Mouse (Mus musculus): ENCODE measurements at regions not wholly inside any gene's neighbourhood (a gene's known extent, or its start where the extent isn't known, plus 50 kb on each side); places are given as distances from the start of the nearest gene placed in this dataset.

DNA sequence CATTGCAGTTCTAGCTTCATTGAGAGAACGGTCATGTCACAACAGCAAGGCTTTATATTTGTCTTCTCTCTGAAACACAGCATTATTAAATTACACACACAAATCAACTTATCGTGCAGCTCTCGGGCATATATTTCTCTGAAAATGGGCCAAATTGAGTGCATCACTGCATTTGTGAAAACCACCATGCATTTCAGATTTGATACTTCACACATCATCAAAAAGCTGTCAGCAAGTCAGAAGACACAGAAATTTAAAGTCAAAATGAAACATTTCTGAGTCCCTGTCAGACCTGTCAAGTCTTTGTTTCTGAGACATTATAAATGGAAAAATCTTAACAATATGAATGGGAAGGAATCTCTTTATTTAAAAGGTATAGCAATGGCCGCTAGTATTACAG, 215.3 kb downstream of the Mospd2 start:
- H3K4me3 ChIP-seq (ENCODE audit: control insufficient read depth in 1 of 2, insufficient read depth in 1 of 2, low read depth in 2 of 2, low read length in 2 of 2) = no peak overlapping the region
- no peak overlapping the region for H3K27ac ChIP-seq (ENCODE audit: control insufficient read depth, low read depth, low read length)
- H3K9me3 ChIP-seq (replicated peaks; ENCODE audit: insufficient read depth, low read length) = no peaks in the 10 kb centered on the region
- H3K36me3 ChIP-seq (ENCODE audit: control insufficient read depth in 1 of 2, insufficient read depth in 2 of 2, low read length in 2 of 2) = no peaks in the 10 kb centered on the region
- no peak overlapping the region for H3K9ac ChIP-seq (ENCODE audit: control insufficient read depth, low read depth, low read length, poor library complexity, severe bottlenecking)
- no peak for DNase-seq (ENCODE audit: low read depth, low spot score)
- no peaks in the 10 kb centered on the region for H3K4me1 ChIP-seq (ENCODE audit: control insufficient read depth in 1 of 2, insufficient read depth in 2 of 2, low read length in 2 of 2)
- H3K79me2 ChIP-seq (ENCODE audit: control insufficient read depth, insufficient read depth, low read length, poor library complexity) = no peaks in the 10 kb centered on the region
- TF ChIP-seq GATA1 (IDR thresholded peaks at IDR 0.05; ENCODE audit: low read depth, low read length) = no peak
- TF ChIP-seq JUND (IDR thresholded peaks at IDR 0.05; ENCODE audit: low read depth, low read length) = no peak
- TF ChIP-seq ZMIZ1 (IDR thresholded peaks at IDR 0.05; ENCODE audit: low read depth, low read length) = no peak
- no peak for TF ChIP-seq TBP (IDR thresholded peaks at IDR 0.05; ENCODE audit: low read depth, low read length)
- no peak for TF ChIP-seq ZKSCAN1 (IDR thresholded peaks at IDR 0.05; ENCODE audit: low read depth, low read length)
- no peak for TF ChIP-seq TAL1 (IDR thresholded peaks at IDR 0.05; ENCODE audit: low read length)
- no peak for TF ChIP-seq BHLHE40 (IDR thresholded peaks at IDR 0.05; ENCODE audit: borderline replicate concordance, low read depth, low read length)
- no peak for TF ChIP-seq GABPA (IDR thresholded peaks at IDR 0.05; ENCODE audit: low read depth, low read length)
- no peak for TF ChIP-seq CTCF (IDR thresholded peaks at IDR 0.05 in 2 of 3, conservative IDR thresholded peaks at IDR 0.05 in 1 of 3; ENCODE audit: control insufficient read depth in 1 of 3, insufficient read depth in 1 of 3, low read depth in 2 of 3, low read length in 3 of 3, poor library complexity in 1 of 3, severe bottlenecking in 1 of 3)
- TF ChIP-seq SIN3A (IDR thresholded peaks at IDR 0.05; ENCODE audit: low read length) = no peak
- TF ChIP-seq ZC3H11A (IDR thresholded peaks at IDR 0.05; ENCODE audit: low read depth, low read length) = no peak
- no peak for TF ChIP-seq POLR2AphosphoS2 (IDR thresholded peaks at IDR 0.05; ENCODE audit: low read length)
- no peak for TF ChIP-seq TCF12 (IDR thresholded peaks at IDR 0.05; ENCODE audit: low read depth, low read length)
- TF ChIP-seq MAX (IDR thresholded peaks at IDR 0.05; ENCODE audit: low read length) = no peak
- TF ChIP-seq MAFK (IDR thresholded peaks at IDR 0.05; ENCODE audit: borderline replicate concordance, low read depth, low read length) = no peak
- no peak for TF ChIP-seq CHD2 (IDR thresholded peaks at IDR 0.05; ENCODE audit: low read length)
- TF ChIP-seq ETS1 (IDR thresholded peaks at IDR 0.05; ENCODE audit: low read depth, low read length) = no peak
- no peaks in the 10 kb centered on the region for H3K27me3 ChIP-seq (ENCODE audit: control insufficient read depth in 1 of 2, insufficient read depth in 2 of 2, low read length in 2 of 2)

DNA sequence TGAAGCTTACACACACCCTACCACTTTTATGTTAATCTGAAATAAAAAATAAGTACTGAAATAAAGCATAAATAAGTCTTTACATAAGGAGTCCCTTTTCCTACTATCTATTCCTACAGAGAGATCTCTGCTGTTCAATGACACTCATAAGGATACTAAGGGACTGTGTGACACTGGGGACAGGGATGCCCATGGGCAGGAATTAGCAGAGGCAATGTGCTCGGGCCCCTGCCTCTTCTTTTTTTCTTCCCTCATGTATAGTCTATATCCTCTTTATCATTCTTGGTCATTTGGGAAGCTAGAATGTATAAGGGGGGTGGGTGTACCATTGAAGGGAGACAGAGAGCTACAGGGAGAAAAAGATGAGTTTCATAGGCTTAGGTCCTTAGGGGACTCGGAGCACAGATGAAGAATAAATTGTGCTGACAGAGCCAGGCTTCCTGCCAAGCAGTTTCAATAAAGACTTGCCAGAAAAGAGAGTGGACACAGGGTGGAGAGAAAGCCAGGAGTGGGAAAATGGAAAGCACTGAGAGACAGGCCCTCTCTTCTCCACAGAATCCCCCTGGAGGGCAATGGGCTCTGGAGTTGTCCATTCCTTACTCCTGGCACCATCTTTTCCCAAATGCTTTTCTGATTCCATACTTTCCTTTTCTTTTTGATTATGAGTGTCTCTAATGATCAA, 216.3 kb downstream of the Mospd2 start:
- no peak overlapping the region for H3K27ac ChIP-seq (ENCODE audit: control insufficient read depth, low read depth, low read length)
- TF ChIP-seq POLR2A (IDR thresholded peaks at IDR 0.05; ENCODE audit: control insufficient read depth in 1 of 2, insufficient read depth in 1 of 2, low read depth in 1 of 2, low read length in 2 of 2, poor library complexity in 1 of 2) (no peak), CHD1 (IDR thresholded peaks at IDR 0.05; ENCODE audit: low read depth, low read length) (no peak), RAD21 (IDR thresholded peaks at IDR 0.05; ENCODE audit: low read depth, low read length) (no peak), NELFE (IDR thresholded peaks at IDR 0.05; ENCODE audit: low read depth, low read length) (no peak), ZKSCAN1 (IDR thresholded peaks at IDR 0.05; ENCODE audit: low read depth, low read length) (no peak), MAZ (IDR thresholded peaks at IDR 0.05; ENCODE audit: low read depth, low read length) (no peak), USF2 (IDR thresholded peaks at IDR 0.05; ENCODE audit: borderline replicate concordance in 1 of 2, insufficient read depth in 1 of 2, low read depth in 1 of 2, low read length in 2 of 2) (no peak), TBP (IDR thresholded peaks at IDR 0.05; ENCODE audit: low read depth, low read length) (no peak), GATA1 (IDR thresholded peaks at IDR 0.05; ENCODE audit: low read depth, low read length) (no peak), UBTF (IDR thresholded peaks at IDR 0.05; ENCODE audit: borderline replicate concordance, insufficient read depth, low read depth, low read length) (no peak), ZC3H11A (IDR thresholded peaks at IDR 0.05; ENCODE audit: low read depth, low read length) (no peak), MAX (IDR thresholded peaks at IDR 0.05; ENCODE audit: low read length) (no peak), TCF12 (IDR thresholded peaks at IDR 0.05; ENCODE audit: low read depth, low read length) (no peak), CTCF (IDR thresholded peaks at IDR 0.05 in 2 of 3, conservative IDR thresholded peaks at IDR 0.05 in 1 of 3; ENCODE audit: control insufficient read depth in 1 of 3, insufficient read depth in 1 of 3, low read depth in 2 of 3, low read length in 3 of 3, poor library complexity in 1 of 3, severe bottlenecking in 1 of 3) (no peak), POLR2AphosphoS2 (IDR thresholded peaks at IDR 0.05; ENCODE audit: low read length) (no peak), POLR2AphosphoS5 (IDR thresholded peaks at IDR 0.05; ENCODE audit: borderline replicate concordance, low read depth, low read length) (no peak)
- no peaks in the 10 kb centered on the region for H3K27me3 ChIP-seq (ENCODE audit: control insufficient read depth in 1 of 2, insufficient read depth in 2 of 2, low read length in 2 of 2)
- H3K9ac ChIP-seq (ENCODE audit: control insufficient read depth, low read depth, low read length, poor library complexity, severe bottlenecking) = no peak overlapping the region
- DNase-seq (ENCODE audit: low read depth, low spot score) = no peak
- no peaks in the 10 kb centered on the region for H3K36me3 ChIP-seq (ENCODE audit: control insufficient read depth in 1 of 2, insufficient read depth in 2 of 2, low read length in 2 of 2)
- no peaks in the 10 kb centered on the region for H3K79me2 ChIP-seq (ENCODE audit: control insufficient read depth, insufficient read depth, low read length, poor library complexity)
- H3K9me3 ChIP-seq (replicated peaks; ENCODE audit: insufficient read depth, low read length) = no peaks in the 10 kb centered on the region
- no peaks in the 10 kb centered on the region for H3K4me1 ChIP-seq (ENCODE audit: control insufficient read depth in 1 of 2, insufficient read depth in 2 of 2, low read length in 2 of 2)
- H3K4me3 ChIP-seq (ENCODE audit: control insufficient read depth in 1 of 2, insufficient read depth in 1 of 2, low read depth in 2 of 2, low read length in 2 of 2) = no peak overlapping the region
